Mouse (Mus musculus) lung, embryonic 15.5 days (tissue): ENCODE results near the gene Cdk5r1. TPM values are rescaled to one million over a fixed set of nuclear protein-coding genes. Genes with fewer than 3 reads are reported as not detected.
"Not testable (repeated sequence)": the region's sequence is repeated elsewhere in the genome, so short reads cannot be mapped to it uniquely, and the experiment has no call there.

Experiments
- ATAC-seq: fragments of 200-750 bp; cut with Nextera tagmentation; 2 replicates; pipeline ENCODE4 v1.8.0; 2017; ENCODE audit warnings: moderate number of reproducible peaks, borderline replicate concordance; ENCODE audit not compliant: low FRiP score, low TSS enrichment; ENCODE audit errors: extremely low read depth
- H3K27ac ChIP-seq: fragments of 300-500 bp; sonication (generic); 2 replicates; pipeline ENCODE4 v1.5.1; 2015; ENCODE audit warnings: moderate library complexity, mild to moderate bottlenecking, inconsistent platforms
- H3K27me3 ChIP-seq: fragments of 300-500 bp; sonication (generic); 2 replicates; pipeline ENCODE4 v1.6.1; 2015; ENCODE audit warnings: inconsistent platforms
- H3K36me3 ChIP-seq: fragments of 300-500 bp; sonication (generic); 2 replicates; pipeline ENCODE4 v1.6.1; 2015; ENCODE audit warnings: inconsistent platforms
- H3K4me1 ChIP-seq: fragments of 300-500 bp; sonication (generic); 2 replicates; pipeline ENCODE4 v1.6.1; 2015; ENCODE audit warnings: inconsistent platforms
- H3K4me2 ChIP-seq: fragments of 300-500 bp; sonication (generic); 2 replicates; pipeline ENCODE4 v1.6.1; 2015; ENCODE audit warnings: inconsistent platforms, mild to moderate bottlenecking, moderate library complexity
- H3K4me3 ChIP-seq: fragments of 300-500 bp; sonication (generic); 2 replicates; pipeline ENCODE4 v1.5.1; 2015; ENCODE audit warnings: mild to moderate bottlenecking, inconsistent platforms
- H3K9ac ChIP-seq: fragments of 300-500 bp; sonication (generic); 2 replicates; pipeline ENCODE4 v1.6.1; 2015; ENCODE audit warnings: inconsistent platforms
- H3K9me3 ChIP-seq: fragments of 300-500 bp; sonication (generic); 2 replicates; pipeline ENCODE4 v1.6.1; 2016; ENCODE audit warnings: inconsistent platforms
- WGBS: fragments of 180-500 bp; shearing (Covaris S2); methylation state at CpG from one replicate; pipeline ENCODE4 v1.1.7; 2015; 5-methylcytosine and 5-hydroxymethylcytosine counted together
- polyA plus RNA-seq: library from polyadenylated mRNA; unstranded; fragments of >200 nt; fragmentation: Nextera tagmentation; extraction: Ambion mirVana; gene quantifications from 2 replicates; pipeline ENCODE4 v1.2.1, GENCODE M21; 2015

Gene Cdk5r1
- polyA plus RNA-seq, result 0.81 and 1.2 TPM in 2 replicates

DNA sequence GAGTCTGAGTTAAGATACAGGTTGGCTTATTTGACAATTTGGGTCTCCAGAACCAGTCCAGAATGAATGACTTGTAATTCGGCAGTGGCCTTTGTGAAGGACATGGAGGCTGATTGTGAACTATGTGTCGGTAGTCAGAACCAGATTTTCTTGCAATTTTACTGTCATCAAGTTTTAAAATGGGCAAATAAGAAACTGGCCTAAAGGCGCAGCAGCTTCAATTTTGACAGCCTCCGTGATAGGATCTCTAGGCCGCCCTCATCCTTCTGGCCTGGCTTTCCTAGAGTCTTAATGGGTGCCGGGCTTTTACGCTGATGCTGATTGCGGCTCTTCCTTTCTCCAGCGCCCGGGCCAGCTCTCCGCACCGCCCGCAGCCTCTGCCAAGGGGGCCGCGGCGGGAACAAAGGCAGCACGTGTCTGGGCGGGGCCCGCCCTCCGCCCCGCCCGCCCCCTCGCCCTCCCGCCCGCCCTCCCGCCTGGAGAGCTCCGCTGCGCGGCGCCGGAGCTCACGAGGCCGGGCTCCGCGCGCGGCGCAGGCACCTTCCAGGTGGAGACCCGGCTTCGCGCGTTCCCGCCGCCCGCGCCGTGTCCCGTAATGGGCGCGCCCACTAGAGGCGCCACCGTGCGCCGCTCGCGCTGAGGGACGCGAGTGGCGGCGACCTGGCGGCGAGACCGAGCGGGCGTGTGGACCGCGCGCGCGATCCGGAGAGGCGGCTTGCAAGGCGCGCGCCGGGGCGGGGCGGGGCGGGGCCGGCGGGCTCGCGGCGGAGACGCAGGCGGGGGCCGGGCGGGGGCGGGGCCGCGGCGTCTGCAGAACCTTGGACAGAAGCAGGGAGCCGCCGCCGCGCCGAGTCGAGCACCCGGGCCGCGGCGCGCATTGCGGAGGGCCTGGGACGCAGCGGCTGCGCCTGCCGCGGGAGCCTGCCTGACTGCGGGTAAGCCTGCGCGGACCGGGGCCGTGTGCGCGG lies at the start of gene Cdk5r1:
Cdk5r1 (plus strand) TSS at position 802 of the 968 bp plus-strand sequence.
- Histone ChIP-seq H3K27ac (peak within 1 kb of the TSS; percentile 86), H3K4me1 (peaks cover 36% of the 10 kb centered on the region), H3K4me2 (peak within 1 kb of the TSS; percentile 93), H3K4me3 (peak within 1 kb of the TSS; percentile 53), H3K27me3 (peaks cover 7% of the 10 kb centered on the region; the same call in 1 of the 2 replicates), H3K36me3 (peaks cover 16% of the 10 kb centered on the region), H3K9ac (peak within 1 kb of the TSS; percentile 47), H3K9me3 (no peaks in the 10 kb centered on the region)
- 1% methylated on average over 99 of the region's 116 CpGs for WGBS
- peak; percentile 89 for ATAC-seq

GRCm38 (mm10) chr11:80428381-80429008 lies 48.3 kb upstream of the Cdk5r1 start, which contains the start of gene Psmd11:
Psmd11 (plus strand) TSS chr11:80428615.
- peak; percentile 99 for ATAC-seq
- WGBS, result 0% methylated on average over 45 of the region's 58 CpGs
- H3K4me1 ChIP-seq, result peaks cover 7% of the 10 kb centered on the region
- peaks cover 14% of the 10 kb centered on the region for H3K36me3 ChIP-seq
- H3K4me3 ChIP-seq, result peak within 1 kb of the TSS; percentile 91
- peak within 1 kb of the TSS; percentile 78 for H3K27ac ChIP-seq
- H3K9me3 ChIP-seq, result no peaks in the 10 kb centered on the region
- peak within 1 kb of the TSS; percentile 77 for H3K4me2 ChIP-seq
- H3K9ac ChIP-seq, result peak within 1 kb of the TSS; percentile 95
- no peaks in the 10 kb centered on the region for H3K27me3 ChIP-seq

DNA sequence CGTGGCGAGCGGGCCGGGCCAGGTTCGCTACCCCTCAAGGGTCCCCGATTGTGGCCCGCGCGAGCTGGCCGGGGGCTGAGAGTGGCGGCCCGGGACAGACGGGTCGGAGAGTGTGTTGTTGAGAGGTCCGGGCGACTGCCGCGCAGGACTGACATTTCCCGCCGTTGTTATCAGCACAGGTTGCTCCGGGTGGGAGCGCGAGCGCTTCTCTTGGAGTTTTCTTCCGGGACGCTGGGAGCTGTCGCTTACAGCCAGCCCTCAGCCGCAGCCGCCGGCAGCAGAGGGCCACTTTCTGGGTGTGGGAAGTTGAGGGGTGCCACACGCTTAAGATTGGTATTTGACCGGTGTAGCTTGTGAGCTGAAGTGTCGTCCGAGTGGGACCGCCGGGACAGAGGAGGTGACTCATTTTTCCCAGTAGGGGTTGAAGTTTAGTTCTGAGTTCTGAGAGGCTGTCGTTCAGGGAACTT lies 47.8 kb upstream of the Cdk5r1 start:
- H3K4me3 ChIP-seq, result peak overlapping the region; percentile 91
- ATAC-seq, result peak; percentile 68
- WGBS, result under 1% methylated on average over 32 of the region's 37 CpGs
- H3K36me3 ChIP-seq, result peaks cover 18% of the 10 kb centered on the region
- no peaks in the 10 kb centered on the region for H3K27me3 ChIP-seq
- peak overlapping the region; percentile 95 for H3K9ac ChIP-seq
- peak overlapping the region; percentile 77 for H3K4me2 ChIP-seq
- no peaks in the 10 kb centered on the region for H3K9me3 ChIP-seq
- peak overlapping the region; percentile 78 for H3K27ac ChIP-seq
- H3K4me1 ChIP-seq, result peaks cover 7% of the 10 kb centered on the region

GRCm38 (mm10) chr11:80429500-80430166 lies 47.2 kb upstream of the Cdk5r1 start:
- peak overlapping the region; percentile 77 for H3K4me2 ChIP-seq
- peaks cover 21% of the 10 kb centered on the region for H3K36me3 ChIP-seq
- H3K4me3 ChIP-seq, result peak overlapping the region; percentile 91
- no peaks in the 10 kb centered on the region for H3K27me3 ChIP-seq
- H3K4me1 ChIP-seq, result peaks cover 7% of the 10 kb centered on the region
- no peaks in the 10 kb centered on the region for H3K9me3 ChIP-seq
- WGBS, result 54% methylated on average over 14 of the region's 14 CpGs
- no peak overlapping the region; the same call in 1 of the 2 replicates for H3K27ac ChIP-seq
- peak overlapping the region; percentile 95 for H3K9ac ChIP-seq
- ATAC-seq, result no peak

DNA sequence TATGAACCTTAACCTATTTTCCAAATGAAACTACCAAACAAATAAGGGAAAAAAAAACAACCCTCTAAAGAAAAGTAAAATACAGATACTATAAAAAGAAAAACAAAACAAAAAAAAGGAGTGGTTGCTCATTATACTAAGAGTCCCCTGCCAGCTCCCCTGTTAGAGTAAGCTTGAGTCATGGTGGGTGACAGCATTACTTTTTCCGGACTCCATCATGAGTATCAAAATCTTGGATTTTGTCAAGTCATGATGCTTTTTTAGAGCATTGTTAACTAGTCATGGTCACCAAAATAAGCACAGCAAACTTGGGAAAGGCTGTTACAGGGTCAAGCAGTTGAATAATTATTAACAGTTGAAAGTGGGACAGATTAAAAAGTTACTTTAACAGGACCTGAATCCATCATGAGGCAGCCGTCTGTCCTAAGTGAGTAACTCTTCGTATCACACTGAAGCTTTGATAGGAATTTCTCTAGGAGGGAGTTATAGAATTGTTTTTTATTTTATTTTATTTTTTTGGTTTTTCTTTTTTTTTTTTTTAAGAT lies 46.4 kb upstream of the Cdk5r1 start:
- Histone ChIP-seq H3K9me3 (no peaks in the 10 kb centered on the region), H3K27me3 (no peaks in the 10 kb centered on the region), H3K4me2 (no peak overlapping the region), H3K27ac (no peak overlapping the region), H3K4me3 (no peak overlapping the region), H3K9ac (no peak overlapping the region), H3K36me3 (peaks cover 22% of the 10 kb centered on the region), H3K4me1 (peaks cover 7% of the 10 kb centered on the region)
- 89% methylated on average over 3 of the region's 3 CpGs for WGBS
- no peak for ATAC-seq

DNA sequence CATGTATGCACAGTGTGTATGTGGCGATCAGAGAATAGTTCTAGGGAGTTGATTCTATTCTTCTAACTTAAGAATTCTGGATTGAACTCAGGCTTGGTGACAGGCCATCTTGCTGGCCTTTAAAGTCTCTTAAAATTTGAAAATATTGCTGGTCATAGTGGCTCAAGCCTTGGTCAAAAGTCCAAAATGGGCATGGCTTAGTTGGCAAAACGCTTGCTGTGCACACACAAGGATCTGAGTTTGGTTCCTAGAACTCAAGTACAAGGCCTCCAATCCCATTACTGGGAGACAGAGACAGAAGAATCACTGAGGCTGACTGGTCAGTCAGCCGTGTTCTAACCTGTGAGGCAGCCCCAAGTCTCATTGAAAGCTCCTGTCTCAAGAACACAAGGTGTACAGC lies 29.9 kb upstream of the Cdk5r1 start:
- no peak for ATAC-seq
- no peak overlapping the region for H3K9ac ChIP-seq
- no peak overlapping the region for H3K27ac ChIP-seq
- no peak overlapping the region for H3K4me2 ChIP-seq
- no peaks in the 10 kb centered on the region for H3K27me3 ChIP-seq
- H3K36me3 ChIP-seq, result peaks cover 49% of the 10 kb centered on the region
- H3K4me1 ChIP-seq, result no peaks in the 10 kb centered on the region
- no peaks in the 10 kb centered on the region for H3K9me3 ChIP-seq
- H3K4me3 ChIP-seq, result no peak overlapping the region
- WGBS, result 92% methylated on average over 3 of the region's 3 CpGs

DNA sequence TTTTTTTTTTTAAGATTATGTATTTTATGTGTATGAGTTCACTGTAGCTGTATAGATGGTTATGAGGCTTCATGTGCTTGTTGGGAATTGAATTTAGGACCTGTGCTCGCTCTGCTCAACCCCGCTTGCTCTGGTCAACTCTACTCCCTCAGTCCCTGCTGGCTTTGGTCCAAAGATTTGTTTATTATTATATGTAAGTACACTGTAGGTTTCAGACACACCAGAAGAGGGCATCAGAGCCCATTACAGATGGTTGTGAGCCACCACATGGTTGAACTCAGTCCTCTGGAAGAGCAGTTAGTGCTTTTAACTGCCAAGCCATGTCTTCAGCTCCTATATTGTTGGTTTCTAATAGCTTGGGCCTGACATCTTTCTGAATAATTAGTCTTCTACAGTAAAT lies 27.0 kb upstream of the Cdk5r1 start:
- Histone ChIP-seq H3K4me3 (no peak overlapping the region), H3K9ac (no peak overlapping the region), H3K36me3 (peaks cover 52% of the 10 kb centered on the region), H3K27me3 (no peaks in the 10 kb centered on the region), H3K27ac (no peak overlapping the region), H3K4me1 (no peaks in the 10 kb centered on the region), H3K4me2 (no peak overlapping the region), H3K9me3 (no peaks in the 10 kb centered on the region)
- WGBS, result 84% methylated on average over 2 of the region's 2 CpGs
- no peak for ATAC-seq

DNA sequence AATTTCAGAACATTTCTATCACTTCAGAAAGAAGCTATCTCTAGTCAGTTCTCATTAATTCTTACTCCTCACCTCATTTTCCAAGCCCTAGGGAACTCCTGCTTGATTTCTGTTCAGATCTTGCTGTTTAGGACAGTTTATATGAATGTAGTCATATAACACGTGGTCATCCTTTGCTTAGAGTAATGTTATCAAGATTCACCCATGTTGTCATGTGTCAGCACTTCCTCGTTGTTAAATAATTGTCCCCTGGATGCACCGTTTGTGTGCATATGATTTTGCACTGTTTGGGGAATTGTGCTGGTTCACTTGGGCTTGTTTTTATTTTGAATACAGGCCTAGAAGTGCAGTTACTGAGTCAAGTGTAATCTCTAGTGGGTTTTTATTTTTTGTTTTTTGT lies 24.6 kb upstream of the Cdk5r1 start:
- H3K27me3 ChIP-seq, result no peaks in the 10 kb centered on the region
- H3K9ac ChIP-seq, result no peak overlapping the region
- H3K4me2 ChIP-seq, result no peak overlapping the region
- H3K4me3 ChIP-seq, result no peak overlapping the region
- no peak overlapping the region for H3K27ac ChIP-seq
- H3K36me3 ChIP-seq, result peaks cover 46% of the 10 kb centered on the region
- H3K4me1 ChIP-seq, result no peaks in the 10 kb centered on the region
- H3K9me3 ChIP-seq, result no peaks in the 10 kb centered on the region
- ATAC-seq, result no peak
- 82% methylated on average over 3 of the region's 3 CpGs for WGBS

GRCm38 (mm10) chr11:80453198-80453597 lies 23.6 kb upstream of the Cdk5r1 start:
- H3K4me3 ChIP-seq, result no peak overlapping the region
- 89% methylated on average over 1 of the region's 1 CpGs for WGBS
- H3K4me1 ChIP-seq, result no peaks in the 10 kb centered on the region
- H3K9ac ChIP-seq, result no peak overlapping the region
- H3K27me3 ChIP-seq, result no peaks in the 10 kb centered on the region
- no peaks in the 10 kb centered on the region for H3K9me3 ChIP-seq
- no peak for ATAC-seq
- H3K4me2 ChIP-seq, result no peak overlapping the region
- no peak overlapping the region for H3K27ac ChIP-seq
- peaks cover 48% of the 10 kb centered on the region for H3K36me3 ChIP-seq

GRCm38 (mm10) chr11:80463605-80464130 lies 13.2 kb upstream of the Cdk5r1 start:
- H3K9me3 ChIP-seq, ATAC-seq, H3K4me2 ChIP-seq, H3K9ac ChIP-seq, H3K4me3 ChIP-seq, H3K27ac ChIP-seq, H3K4me1 ChIP-seq, H3K27me3 ChIP-seq: not testable (repeated sequence)
- peaks cover 85% of the 10 kb centered on the region for H3K36me3 ChIP-seq
- 81% methylated on average over 4 of the region's 4 CpGs for WGBS
